Mouse (Mus musculus) forebrain, embryonic 11.5 days (tissue): Measurements from ENCODE around the gene Traf3ip2. TPM values are rescaled to one million over a fixed set of nuclear protein-coding genes. Genes with fewer than 3 reads are reported as not detected.

Experiments used
- ATAC-seq: fragments of 200-750 bp; cut with Nextera tagmentation; replicated peaks from 2 replicates; pipeline ENCODE4 v1.8.0; 2017; ENCODE audit warnings: moderate TSS enrichment; ENCODE audit not compliant: low FRiP score
- DNase-seq: peaks from one replicate; pipeline ENCODE4 v3.0.0-alpha.2; 2017; ENCODE audit warnings: low spot score
- H3K27ac ChIP-seq: fragments of 300-500 bp; sonication (generic); 2 replicates; pipeline ENCODE4 v1.5.1; 2014; ENCODE audit warnings: low read depth, low read length
- H3K27me3 ChIP-seq: fragments of 300-500 bp; sonication (generic); 2 replicates; pipeline ENCODE4 v1.6.1; 2014; ENCODE audit warnings: mild to moderate bottlenecking, low read length, mixed read lengths; ENCODE audit not compliant: control insufficient read depth, insufficient read depth
- H3K36me3 ChIP-seq: fragments of 300-500 bp; sonication (generic); 2 replicates; pipeline ENCODE4 v1.6.1; 2014; ENCODE audit warnings: mild to moderate bottlenecking, low read length, moderate library complexity, mixed read lengths; ENCODE audit not compliant: control insufficient read depth, insufficient read depth
- H3K4me1 ChIP-seq: fragments of 300-500 bp; sonication (generic); replicated peaks from 2 replicates; pipeline ENCODE4 v1.6.1; 2014; ENCODE audit warnings: low read length, mixed read lengths; ENCODE audit not compliant: control insufficient read depth, insufficient read depth
- H3K4me2 ChIP-seq: fragments of 300-500 bp; sonication (generic); 2 replicates; pipeline ENCODE4 v1.6.1; 2014; ENCODE audit warnings: low read depth, mild to moderate bottlenecking, low read length, moderate library complexity, mixed read lengths; ENCODE audit not compliant: severe bottlenecking
- H3K4me3 ChIP-seq: fragments of 300-500 bp; sonication (generic); 2 replicates; pipeline ENCODE4 v1.5.1; 2014; ENCODE audit warnings: low read depth, low read length
- H3K9ac ChIP-seq: fragments of 300-500 bp; sonication (generic); 2 replicates; pipeline ENCODE4 v1.6.1; 2014; ENCODE audit warnings: low read length
- H3K9me3 ChIP-seq: fragments of 300-500 bp; sonication (generic); 2 replicates; pipeline ENCODE4 v1.6.1; 2016; ENCODE audit warnings: low read length, mixed read lengths; ENCODE audit not compliant: control insufficient read depth
- WGBS: fragments of 180-500 bp; shearing (Covaris S2); extraction: QIAGEN DNeasy Blood & Tissue Kit; methylation state at CpG from one replicate; pipeline ENCODE4 v1.1.7; 2014; 5-methylcytosine and 5-hydroxymethylcytosine counted together
- polyA plus RNA-seq: library from polyadenylated mRNA; unstranded; fragments of >200 nt; fragmentation: Nextera tagmentation; extraction: Ambion mirVana; gene quantifications from 2 replicates; pipeline ENCODE4 v1.2.1, GENCODE M21; 2014

Gene Traf3ip2
- polyA plus RNA-seq, 1 experiment from 2014 or later = 5.4 TPM

DNA sequence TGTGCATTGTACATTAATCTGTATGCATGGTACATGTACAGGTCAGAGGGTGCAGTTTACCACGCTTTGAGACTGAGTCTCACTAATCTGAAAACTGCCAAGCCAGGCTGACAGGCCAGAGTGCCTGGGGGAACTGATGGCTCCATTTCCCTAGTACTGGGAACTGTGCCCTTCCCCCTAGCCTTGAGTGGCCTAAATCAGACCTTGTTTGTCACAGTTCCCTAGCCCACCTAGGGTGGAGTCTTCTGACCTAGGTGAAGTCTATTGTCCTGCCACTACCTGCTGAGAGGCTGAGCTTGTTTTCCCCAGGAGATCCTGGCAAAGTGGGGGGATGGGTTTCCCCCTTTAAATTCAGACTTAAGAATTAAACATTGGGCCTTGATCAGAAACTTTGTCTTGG, 18.0 kb upstream of the Traf3ip2 start:
- Histone ChIP-seq H3K36me3 (no peaks in the 10 kb centered on the region), H3K9ac (no peak overlapping the region), H3K27me3 (no peaks in the 10 kb centered on the region), H3K9me3 (no peaks in the 10 kb centered on the region), H3K4me2 (no peak overlapping the region), H3K27ac (no peak overlapping the region), H3K4me1 (peaks cover 8% of the 10 kb centered on the region; the same call in 1 of the 2 replicates), H3K4me3 (no peak overlapping the region)
- ATAC-seq = no peak
- 75% methylated on average over 1 of the region's 1 CpGs for WGBS
- peak; percentile 15 for DNase-seq

DNA sequence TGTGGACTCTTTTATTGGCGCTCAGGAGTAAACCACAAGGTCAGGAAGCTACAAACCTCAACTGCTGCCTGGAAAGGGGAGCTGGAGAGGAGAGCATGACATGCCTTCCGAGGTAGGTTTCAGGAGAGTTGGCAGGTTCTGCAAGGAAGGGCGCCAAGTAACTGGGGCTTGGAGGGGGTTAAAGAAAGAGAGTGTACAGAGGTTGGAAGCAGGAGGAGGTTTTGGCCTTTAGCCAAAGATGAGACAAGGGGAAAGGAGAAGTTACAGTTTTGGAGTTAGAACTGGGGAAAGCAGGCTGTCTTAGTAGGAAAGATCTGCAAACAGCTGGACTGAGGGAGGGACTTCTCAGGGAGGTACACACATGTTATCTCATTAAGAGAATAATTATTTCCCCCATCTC, 16.9 kb upstream of the Traf3ip2 start:
- Histone ChIP-seq H3K4me2 (no peak overlapping the region), H3K9me3 (no peaks in the 10 kb centered on the region), H3K27ac (no peak overlapping the region), H3K4me1 (peaks cover 8% of the 10 kb centered on the region; the same call in 1 of the 2 replicates), H3K4me3 (no peak overlapping the region), H3K9ac (no peak overlapping the region), H3K27me3 (no peaks in the 10 kb centered on the region), H3K36me3 (no peaks in the 10 kb centered on the region)
- WGBS = 90% methylated on average over 3 of the region's 3 CpGs
- DNase-seq = peak; percentile 28
- ATAC-seq = no peak

DNA sequence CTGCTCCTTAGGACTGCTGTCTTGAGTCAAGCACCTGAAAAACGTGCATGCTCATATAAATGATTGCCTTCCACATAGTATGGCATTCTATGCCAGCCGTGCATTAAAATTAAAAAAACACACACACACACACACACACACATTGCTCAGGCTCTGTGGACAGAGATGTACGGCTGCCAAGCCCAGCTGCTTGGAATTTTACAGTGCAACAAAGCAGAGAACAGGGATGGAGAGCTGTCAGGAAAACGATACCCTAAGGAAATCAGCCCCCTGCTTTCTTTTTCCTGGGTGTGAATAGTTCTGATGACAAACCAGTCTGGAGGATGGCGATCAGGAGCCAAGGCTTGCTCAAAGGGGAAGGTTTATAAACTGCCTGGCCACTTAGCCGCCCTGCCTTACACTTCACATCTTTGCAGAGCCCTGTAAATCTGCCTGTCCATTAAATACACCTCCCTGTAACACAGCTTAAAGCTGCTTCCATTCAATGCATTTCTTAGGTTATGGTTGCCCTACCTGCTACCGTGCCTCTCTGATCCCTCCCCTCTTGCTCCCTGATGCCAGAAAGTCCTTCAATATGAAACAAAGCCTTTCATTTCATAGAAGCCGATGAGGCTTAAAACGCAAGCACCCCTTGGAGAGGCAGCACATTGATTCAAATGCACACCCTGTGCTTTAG, 15.5 kb upstream of the Traf3ip2 start:
- H3K4me3 ChIP-seq = no peak overlapping the region
- no peaks in the 10 kb centered on the region for H3K9me3 ChIP-seq
- WGBS = 43% methylated on average over 9 of the region's 9 CpGs
- H3K9ac ChIP-seq = no peak overlapping the region; the same call in 1 of the 2 replicates
- peak; percentile 43 for DNase-seq
- H3K27ac ChIP-seq = no peak overlapping the region
- no peaks in the 10 kb centered on the region for H3K36me3 ChIP-seq
- ATAC-seq = no peak
- H3K4me1 ChIP-seq = peaks cover 8% of the 10 kb centered on the region; the same call in 1 of the 2 replicates
- H3K27me3 ChIP-seq = no peaks in the 10 kb centered on the region
- no peak overlapping the region for H3K4me2 ChIP-seq

DNA sequence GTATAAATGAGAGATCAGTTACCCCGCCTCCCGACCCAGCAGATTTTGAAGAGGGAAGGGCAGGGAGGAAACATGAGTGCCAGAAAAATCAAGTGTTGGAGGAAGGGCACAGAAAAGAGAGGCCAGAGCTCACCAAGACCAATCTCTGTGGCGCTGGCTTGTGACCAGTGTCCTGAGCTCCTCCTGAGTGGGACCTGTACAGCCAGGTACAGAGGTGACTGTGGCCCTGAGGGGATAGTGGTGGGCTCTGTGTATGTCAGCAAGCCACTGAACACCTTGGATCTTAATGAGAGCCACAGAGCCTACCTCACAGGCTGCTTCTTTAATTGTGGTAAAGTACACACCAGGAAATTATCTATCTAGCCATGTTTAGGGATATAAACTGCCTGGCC, 14.9 kb upstream of the Traf3ip2 start:
- Histone ChIP-seq H3K9me3 (no peaks in the 10 kb centered on the region), H3K27ac (no peak overlapping the region), H3K4me1 (peaks cover 8% of the 10 kb centered on the region; the same call in 1 of the 2 replicates), H3K4me3 (no peak overlapping the region), H3K36me3 (no peaks in the 10 kb centered on the region), H3K9ac (no peak overlapping the region; the same call in 1 of the 2 replicates), H3K4me2 (no peak overlapping the region), H3K27me3 (no peaks in the 10 kb centered on the region)
- ATAC-seq (no peak), DNase-seq (no peak)
- WGBS = 35% methylated on average over 3 of the region's 3 CpGs

DNA sequence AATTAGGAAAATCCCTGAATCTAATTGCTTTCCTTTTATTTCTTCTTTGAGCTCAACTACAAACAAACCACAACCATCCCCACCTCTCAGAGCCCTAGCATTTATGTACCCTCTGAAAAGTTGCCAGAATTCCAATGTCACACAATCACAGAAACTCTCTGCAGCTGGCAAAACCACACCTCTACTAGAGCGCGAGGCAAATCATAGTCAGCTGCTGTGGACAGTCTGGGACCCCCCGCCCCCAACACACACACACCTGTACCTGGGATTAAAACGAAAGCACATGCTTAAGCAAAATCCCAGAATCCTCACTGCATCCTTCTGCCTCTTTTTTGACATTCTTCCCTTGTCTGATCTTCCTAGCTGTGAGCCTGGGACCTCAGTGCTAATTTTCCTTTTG, 13.1 kb upstream of the Traf3ip2 start:
- Histone ChIP-seq H3K4me3 (no peak overlapping the region), H3K4me2 (no peak overlapping the region), H3K36me3 (no peaks in the 10 kb centered on the region), H3K27me3 (no peaks in the 10 kb centered on the region), H3K9me3 (no peaks in the 10 kb centered on the region), H3K27ac (no peak overlapping the region), H3K9ac (no peak overlapping the region), H3K4me1 (peaks cover 8% of the 10 kb centered on the region; the same call in 1 of the 2 replicates)
- DNase-seq (no peak), ATAC-seq (no peak)
- WGBS = 89% methylated on average over 4 of the region's 4 CpGs

DNA sequence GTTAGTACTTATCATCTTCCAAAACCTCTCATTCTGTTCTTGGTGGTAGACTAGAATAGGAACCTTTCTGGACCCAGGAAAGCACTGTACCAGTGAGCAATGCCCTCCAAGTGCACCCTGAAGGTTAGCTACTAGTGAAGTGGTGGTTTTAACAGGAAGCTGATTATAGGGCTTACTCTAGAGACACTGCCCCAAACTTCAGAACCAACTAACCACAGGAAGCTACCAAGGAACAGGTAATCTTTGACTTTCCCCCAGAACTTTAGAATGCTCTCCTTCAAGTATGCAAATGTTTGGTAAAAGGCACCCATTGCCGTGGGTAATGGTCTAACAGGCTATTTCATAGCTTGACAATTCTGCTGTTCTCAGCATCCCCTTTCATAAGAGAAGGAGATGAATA, 12.6 kb upstream of the Traf3ip2 start:
- no peak for ATAC-seq
- no peak overlapping the region for H3K4me3 ChIP-seq
- 74% methylated on average over 1 of the region's 1 CpGs for WGBS
- H3K4me1 ChIP-seq = peaks cover 8% of the 10 kb centered on the region; the same call in 1 of the 2 replicates
- no peak overlapping the region for H3K27ac ChIP-seq
- DNase-seq = no peak
- no peaks in the 10 kb centered on the region for H3K27me3 ChIP-seq
- no peak overlapping the region for H3K9ac ChIP-seq
- H3K9me3 ChIP-seq = no peaks in the 10 kb centered on the region
- H3K4me2 ChIP-seq = no peak overlapping the region
- H3K36me3 ChIP-seq = no peaks in the 10 kb centered on the region

DNA sequence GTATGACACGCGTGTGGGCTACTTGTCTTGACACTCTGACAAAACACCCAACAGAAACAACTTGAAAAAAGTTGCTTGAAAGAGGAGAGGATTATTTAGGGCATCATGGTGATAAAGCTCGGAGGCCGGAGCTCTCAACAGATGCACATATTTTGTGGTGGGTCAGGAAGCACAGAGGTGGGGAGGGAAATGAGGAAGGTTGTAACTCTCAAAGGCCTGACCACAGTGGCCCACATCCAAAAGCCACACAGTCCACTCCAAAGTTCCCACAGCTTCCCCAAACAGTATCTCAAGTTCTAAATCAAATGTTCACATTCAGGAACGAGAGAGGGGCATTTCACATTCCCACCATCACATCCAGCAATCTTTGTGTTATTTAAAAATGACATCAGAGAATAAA, 11.7 kb upstream of the Traf3ip2 start:
- H3K36me3 ChIP-seq = no peaks in the 10 kb centered on the region
- H3K4me2 ChIP-seq = no peak overlapping the region
- H3K9ac ChIP-seq = no peak overlapping the region
- no peaks in the 10 kb centered on the region for H3K27me3 ChIP-seq
- WGBS = 87% methylated on average over 5 of the region's 5 CpGs
- no peak overlapping the region for H3K4me3 ChIP-seq
- no peak overlapping the region for H3K27ac ChIP-seq
- no peak for ATAC-seq
- H3K4me1 ChIP-seq = peaks cover 8% of the 10 kb centered on the region; the same call in 1 of the 2 replicates
- H3K9me3 ChIP-seq = peaks cover 2% of the 10 kb centered on the region; the same call in 1 of the 2 replicates
- peak; percentile 13 for DNase-seq

DNA sequence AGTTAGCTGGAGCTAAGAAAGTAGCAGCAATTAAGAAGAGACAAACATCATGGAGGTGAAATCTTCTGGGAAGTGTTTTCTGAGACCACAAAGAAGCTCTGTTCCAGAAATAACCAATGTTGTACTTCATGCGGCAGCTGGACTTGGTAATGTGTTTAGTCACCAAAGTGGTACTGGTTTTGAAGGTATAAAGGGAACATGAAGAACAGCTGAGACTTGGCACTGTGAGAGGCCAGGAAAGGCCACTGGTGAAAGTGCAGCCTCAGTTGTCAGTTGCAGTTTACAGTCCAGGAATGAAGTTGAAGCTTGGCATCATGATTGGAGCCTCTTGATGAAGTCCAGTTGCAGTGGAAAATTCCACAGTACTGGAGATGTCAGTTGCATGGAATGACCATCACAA, 6.3 kb upstream of the Traf3ip2 start:
- no peak for DNase-seq
- no peak overlapping the region for H3K4me2 ChIP-seq
- H3K9me3 ChIP-seq = peaks cover 2% of the 10 kb centered on the region; the same call in 1 of the 2 replicates
- H3K4me1 ChIP-seq = no peaks in the 10 kb centered on the region
- no peak for ATAC-seq
- H3K36me3 ChIP-seq = no peaks in the 10 kb centered on the region
- no peak overlapping the region for H3K4me3 ChIP-seq
- no peaks in the 10 kb centered on the region for H3K27me3 ChIP-seq
- 97% methylated on average over 1 of the region's 1 CpGs for WGBS
- no peak overlapping the region for H3K9ac ChIP-seq
- no peak overlapping the region for H3K27ac ChIP-seq

DNA sequence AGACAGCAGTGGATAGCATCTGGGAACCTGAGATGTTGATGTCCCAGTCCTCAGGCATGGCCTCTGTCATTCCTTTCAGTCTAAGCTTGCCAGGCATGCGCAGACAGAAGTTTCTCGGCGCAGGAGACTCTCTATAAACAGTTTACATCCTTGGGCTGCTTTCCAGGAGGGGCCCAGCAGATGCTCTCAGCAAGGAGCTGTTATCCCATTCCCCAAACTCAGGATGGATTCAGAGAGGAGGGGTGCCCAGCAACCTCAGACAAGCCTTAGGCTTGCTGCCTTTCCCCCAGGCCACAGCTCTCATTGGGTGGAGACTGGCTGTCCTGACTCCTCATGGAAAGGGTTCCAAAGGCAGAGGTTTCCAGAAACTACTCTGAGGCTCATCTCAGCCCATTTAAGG, 1.5 kb upstream of the Traf3ip2 start:
- WGBS = 84% methylated on average over 3 of the region's 3 CpGs
- H3K27ac ChIP-seq = no peak overlapping the region
- no peak for DNase-seq

More for the DNA sequence above, 1.5 kb upstream of the Traf3ip2 start:
- Histone ChIP-seq H3K36me3 (no peaks in the 10 kb centered on the region), H3K4me2 (no peak overlapping the region), H3K9me3 (no peaks in the 10 kb centered on the region), H3K4me3 (no peak overlapping the region), H3K9ac (no peak overlapping the region), H3K4me1 (peaks cover 9% of the 10 kb centered on the region; the same call in 1 of the 2 replicates), H3K27me3 (no peaks in the 10 kb centered on the region)
- ATAC-seq = no peak
